Mouse (Mus musculus): ENCODE data around the gene Zbtb41.

DNA sequence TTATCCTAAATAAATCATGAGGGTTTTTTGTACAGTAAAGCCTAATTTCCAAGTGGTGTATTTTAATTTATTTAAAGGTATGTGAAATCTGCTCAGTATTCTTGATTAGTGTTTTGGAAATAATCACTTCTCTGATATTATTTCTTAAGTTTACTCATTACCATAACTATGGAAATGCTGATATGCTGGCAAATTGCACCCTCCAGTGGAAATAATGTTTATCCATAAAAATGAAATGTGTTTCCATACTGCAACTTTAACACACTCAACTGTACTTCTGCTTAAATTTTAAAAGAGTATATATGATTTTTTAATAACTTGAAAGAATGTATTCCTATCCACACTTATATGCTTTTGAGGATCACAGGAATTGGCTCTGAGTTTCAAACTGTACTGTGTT, 16.3 kb upstream of the Zbtb41 start:
- TF ChIP-seq CTCF (conservative IDR thresholded peaks at IDR 0.05; ENCODE audit: insufficient read depth, insufficient read length, low read depth, low read length) (no peak), POLR2A (IDR thresholded peaks at IDR 0.05; ENCODE audit: low read depth, low read length) (no peak)

Data from kidney, adult 2 months (tissue).